Mouse (Mus musculus) liver, embryonic 15.5 days (tissue): Measurements from ENCODE around the gene Zfp651. TPM values are rescaled to one million over a fixed set of nuclear protein-coding genes. Genes with fewer than 3 reads are reported as not detected.

Experiments used
- ATAC-seq: fragments of 200-750 bp; cut with Nextera tagmentation; 2 replicates; pipeline ENCODE4 v1.8.0; 2017; ENCODE audit warnings: moderate number of reproducible peaks, mild to moderate bottlenecking, moderate library complexity; ENCODE audit not compliant: insufficient read depth
- H3K27ac ChIP-seq: fragments of 300-500 bp; sonication (generic); replicated peaks from 2 replicates; pipeline ENCODE4 v1.5.1; 2015; ENCODE audit warnings: mild to moderate bottlenecking, inconsistent platforms
- H3K27me3 ChIP-seq: fragments of 300-500 bp; sonication (generic); 2 replicates; pipeline ENCODE4 v1.6.1; 2015; ENCODE audit warnings: mild to moderate bottlenecking, inconsistent platforms
- H3K36me3 ChIP-seq: fragments of 300-500 bp; sonication (generic); replicated peaks from 2 replicates; pipeline ENCODE4 v1.6.1; 2015; ENCODE audit warnings: moderate library complexity, mild to moderate bottlenecking, inconsistent platforms
- H3K4me1 ChIP-seq: fragments of 300-500 bp; sonication (generic); replicated peaks from 2 replicates; pipeline ENCODE4 v1.6.1; 2015; ENCODE audit warnings: inconsistent platforms
- H3K4me2 ChIP-seq: fragments of 300-500 bp; sonication (generic); 2 replicates; pipeline ENCODE4 v1.6.1; 2015; ENCODE audit warnings: moderate library complexity, mild to moderate bottlenecking, inconsistent platforms
- H3K4me3 ChIP-seq: fragments of 300-500 bp; sonication (generic); replicated peaks from 2 replicates; pipeline ENCODE4 v1.5.1; 2015; ENCODE audit warnings: mild to moderate bottlenecking, inconsistent platforms
- H3K9ac ChIP-seq: fragments of 300-500 bp; sonication (generic); 2 replicates; pipeline ENCODE4 v1.6.1; 2015; ENCODE audit warnings: moderate library complexity, mild to moderate bottlenecking, inconsistent platforms
- H3K9me3 ChIP-seq: fragments of 300-500 bp; sonication (generic); replicated peaks from 2 replicates; pipeline ENCODE4 v1.6.1; 2016; ENCODE audit warnings: inconsistent platforms
- WGBS: fragments of 180-500 bp; shearing (Covaris S2); methylation state at CpG from one replicate; pipeline ENCODE4 v1.1.7; 2015; ENCODE audit warnings: mixed read lengths; ENCODE audit not compliant: insufficient replicate concordance; 5-methylcytosine and 5-hydroxymethylcytosine counted together
- polyA plus RNA-seq: library from polyadenylated mRNA; unstranded; fragments of >200 nt; fragmentation: Nextera tagmentation; extraction: Ambion mirVana; gene quantifications from 2 replicates; pipeline ENCODE4 v1.2.1, GENCODE M21; 2015

Zfp651 gene
- polyA plus RNA-seq, 1 experiment from 2014 or later: 1.6 TPM

DNA sequence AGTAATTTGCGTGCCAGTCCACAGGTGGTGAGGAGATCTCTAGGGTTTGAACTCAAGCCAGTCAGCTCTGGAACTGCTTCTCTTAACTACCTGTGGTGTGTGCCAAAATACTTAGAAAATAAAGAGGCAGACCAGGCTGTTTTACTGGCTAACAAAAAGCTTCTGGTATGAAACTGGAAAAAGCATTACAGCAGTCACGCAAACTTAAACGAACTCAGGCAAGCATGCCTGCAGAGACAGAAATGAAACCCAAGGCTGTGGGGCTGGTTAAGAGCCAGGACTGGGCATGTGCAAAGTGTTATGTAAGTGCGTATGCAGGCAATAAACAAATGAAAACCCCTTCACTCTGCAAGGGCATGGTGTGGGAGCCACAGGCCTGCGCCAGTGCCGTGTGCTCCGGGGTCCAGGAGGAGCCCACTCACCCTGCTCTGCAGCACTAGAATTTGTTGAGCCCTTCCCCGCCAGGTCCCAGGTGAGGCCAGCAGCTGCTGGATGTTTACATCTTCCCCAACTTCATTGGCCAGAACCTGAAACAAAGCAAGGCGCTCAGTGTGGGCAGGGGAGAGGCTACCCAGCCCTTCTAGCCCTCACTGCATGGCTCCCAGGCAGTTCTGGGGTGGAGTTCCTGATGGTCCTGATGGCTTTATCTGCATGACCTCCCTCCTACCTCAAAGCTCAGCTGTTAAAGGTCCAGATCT, 60.1 kb downstream of the Zfp651 start:
- H3K4me2 ChIP-seq: no peak overlapping the region
- no peak overlapping the region for H3K9ac ChIP-seq
- no peaks in the 10 kb centered on the region for H3K4me1 ChIP-seq
- no peak for ATAC-seq
- H3K9me3 ChIP-seq: no peaks in the 10 kb centered on the region
- no peak overlapping the region for H3K27ac ChIP-seq
- H3K4me3 ChIP-seq: no peak overlapping the region
- H3K36me3 ChIP-seq: no peaks in the 10 kb centered on the region
- H3K27me3 ChIP-seq: no peaks in the 10 kb centered on the region
- 65% methylated on average over 9 of the region's 9 CpGs for WGBS

- Histone ChIP-seq H3K27ac (no peak overlapping the region), H3K4me2 (no peak overlapping the region), H3K4me1 (no peaks in the 10 kb centered on the region), H3K27me3 (no peaks in the 10 kb centered on the region), H3K4me3 (no peak overlapping the region), H3K9me3 (no peaks in the 10 kb centered on the region), H3K36me3 (no peaks in the 10 kb centered on the region), H3K9ac (no peak overlapping the region)
- ATAC-seq: no peak
- WGBS: 53% methylated on average over 7 of the region's 7 CpGs
Observed at GRCm38 (mm10) chr9:121819771-121820471, 60.8 kb downstream of the Zfp651 start.

DNA sequence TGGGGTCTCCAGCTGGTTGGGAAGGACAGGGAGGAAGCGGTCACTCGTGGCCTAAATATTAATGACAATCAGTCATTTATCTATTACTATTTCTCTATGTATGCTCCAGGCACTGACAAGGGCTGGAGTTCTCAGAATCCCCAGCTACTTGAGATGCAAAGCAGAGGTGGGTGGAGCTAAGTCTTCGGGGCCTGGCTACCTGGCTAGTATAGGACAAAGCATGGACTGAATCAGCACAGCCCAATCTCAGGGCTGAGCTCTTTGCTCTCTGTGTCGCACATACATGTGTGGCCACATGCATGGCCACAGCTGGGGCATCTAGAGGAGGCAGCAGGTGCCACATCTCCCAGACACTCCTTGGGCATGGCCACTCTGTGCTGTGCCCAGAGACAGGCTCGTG, 61.6 kb downstream of the Zfp651 start:
- H3K4me1 ChIP-seq: no peaks in the 10 kb centered on the region
- H3K36me3 ChIP-seq: no peaks in the 10 kb centered on the region
- H3K9ac ChIP-seq: no peak overlapping the region
- H3K4me2 ChIP-seq: no peak overlapping the region
- H3K27ac ChIP-seq: no peak overlapping the region
- H3K27me3 ChIP-seq: no peaks in the 10 kb centered on the region
- no peaks in the 10 kb centered on the region for H3K9me3 ChIP-seq
- H3K4me3 ChIP-seq: no peak overlapping the region
- no peak for ATAC-seq
- WGBS: 55% methylated on average over 5 of the region's 5 CpGs

Other genes with a start within 250 kb of the Zfp651 start
- 0.20 TPM in 1 of 2 replicates, not detected in the other for gene Lyzl4, start 117.2 kb upstream of the Zfp651 start, polyA plus RNA-seq
- gene Vipr1, start 116.6 kb upstream of the Zfp651 start, polyA plus RNA-seq: 0.41 and 0.69 TPM in 2 replicates
- gene Sec22c, start 53.8 kb upstream of the Zfp651 start, polyA plus RNA-seq: 3.3 and 3.6 TPM in 2 replicates
- 55.3 TPM in 2 replicates for gene Ss18l2, start 49.0 kb upstream of the Zfp651 start, polyA plus RNA-seq
- gene Nktr, start 40.2 kb upstream of the Zfp651 start, polyA plus RNA-seq: 23.0 and 25.2 TPM in 2 replicates
- 0.67 and 0.98 TPM in 2 replicates for gene Klhl40, start 18.3 kb downstream of the Zfp651 start, polyA plus RNA-seq
- gene Hhatl, start 33.2 kb downstream of the Zfp651 start, polyA plus RNA-seq: 0.18 TPM in 2 replicates
- not detected in 2 replicates for gene Ccdc13, start 80.1 kb downstream of the Zfp651 start, polyA plus RNA-seq
- 96.2 and 102 TPM in 2 replicates for gene Higd1a, start 99.0 kb downstream of the Zfp651 start, polyA plus RNA-seq
- gene Ackr2, start 139.0 kb downstream of the Zfp651 start, polyA plus RNA-seq: 0.45 and 0.53 TPM in 2 replicates
- gene Cyp8b1, start 157.0 kb downstream of the Zfp651 start, polyA plus RNA-seq: 4.4 and 9.5 TPM in 2 replicates
- 0.24 and 0.55 TPM in 2 replicates for gene Fam198a, start 191.7 kb downstream of the Zfp651 start, polyA plus RNA-seq
- gene Pomgnt2, start 237.8 kb downstream of the Zfp651 start, polyA plus RNA-seq: 2.9 and 4.2 TPM in 2 replicates